In genomic region chr13:109899442-109900428, GRCm38 (mm10) we compare ENCODE assay signal across 9 mouse cellular contexts.
DNase-seq lines count a peak whose midpoint lies in the region; ATAC-seq and TF ChIP-seq lines count a peak whose summit lies in the region.
"Had no signal": no experiment of that assay in that cellular context is flagged by ENCODE, and none has a peak within 500 bp of the region (broad histone marks: within the 10 kb centered on the region; RNA-seq: fewer than 3 reads in every experiment).

No protein-coding gene starts in this region.

- no peaks in the 10 kb centered on the region for H3K36me3 ChIP-seq in lung, embryonic 14.5 days (ENCODE audit: insufficient read depth)
- H3K36me3 ChIP-seq in hindbrain, embryonic 10.5 days: no peaks in the 10 kb centered on the region

- DNase-seq in cerebellum, adult 11 months: peak; percentile 37
- peak; percentile 84 for DNase-seq in lung, embryonic 14.5 days
- no peak for DNase-seq in lung, postnatal 36 days
- peak; percentile 68 for DNase-seq in gastrocnemius, postnatal 25 days
- DNase-seq in skeletal muscle tissue, adult 2 months (ENCODE audit: low read depth, low spot score): peak; percentile 91
- no peak for DNase-seq in hindbrain, embryonic 10.5 days (ENCODE audit: low spot score)
- DNase-seq in B cell, adult 2 months: no peak
- DNase-seq: forebrain, postnatal 0 days had no signal

- no peak overlapping the region for H3K9ac ChIP-seq in lung, embryonic 14.5 days
- H3K9ac ChIP-seq: forebrain, postnatal 0 days had no signal

- no peak overlapping the region for H3K4me2 ChIP-seq in lung, embryonic 14.5 days

- H3K27me3 ChIP-seq in lung, embryonic 14.5 days (ENCODE audit: insufficient read depth, low read length): no peaks in the 10 kb centered on the region
- H3K27me3 ChIP-seq in hindbrain, embryonic 10.5 days (ENCODE audit: insufficient read depth, poor library complexity, severe bottlenecking): peaks cover 23% of the 10 kb centered on the region

- peaks cover 15% of the 10 kb centered on the region for H3K4me1 ChIP-seq in lung, embryonic 14.5 days (ENCODE audit: insufficient read depth)
- peaks cover 22% of the 10 kb centered on the region for H3K4me1 ChIP-seq in hindbrain, embryonic 10.5 days (replicated peaks)

- H3K4me3 ChIP-seq in lung, embryonic 14.5 days (ENCODE audit: low read depth, low read length): no peak overlapping the region
- no peak overlapping the region for H3K4me3 ChIP-seq in hindbrain, embryonic 10.5 days

- TF ChIP-seq CTCF in lung, embryonic 14.5 days (IDR thresholded peaks at IDR 0.05; ENCODE audit: low read depth): 0 out of 2 replicates have a peak, but pooled peaks have one; percentile 9

- ATAC-seq in cerebellum, adult (ENCODE audit: insufficient number of reproducible peaks, low FRiP score, low TSS enrichment): no peak
- peak; percentile 5; the same call in 1 of the 2 replicates for ATAC-seq in lung, embryonic 14.5 days (ENCODE audit: insufficient read depth)
- ATAC-seq: forebrain, postnatal 0 days had no signal

- 56% methylated on average over 14 of the region's 14 CpGs for WGBS in lung, embryonic 14.5 days
- WGBS in hindbrain, embryonic 10.5 days: 78% methylated on average over 14 of the region's 14 CpGs

- no peaks in the 10 kb centered on the region for H3K9me3 ChIP-seq in lung, embryonic 14.5 days (ENCODE audit: low read depth, low read length)
- no peaks in the 10 kb centered on the region for H3K9me3 ChIP-seq in hindbrain, embryonic 10.5 days

- H3K27ac ChIP-seq in lung, embryonic 14.5 days (ENCODE audit: low read depth): no peak overlapping the region
- no peak overlapping the region for H3K27ac ChIP-seq in hindbrain, embryonic 10.5 days

Comparison
In these comparisons a context has a peak if more than half of its experiments do, and no peak if none do; other contexts are left out.
1. DNase-seq: peak in cerebellum, adult 11 months (single experiment), lung, embryonic 14.5 days (single experiment), gastrocnemius, postnatal 25 days (single experiment) and skeletal muscle tissue, adult 2 months (single experiment); none in lung, postnatal 36 days (single experiment), hindbrain, embryonic 10.5 days (single experiment) and B cell, adult 2 months (0 of 2).